Mouse (Mus musculus): ENCODE results near the gene Olfr1389.
"Not testable (repeated sequence)": the region's sequence is repeated elsewhere in the genome, so short reads cannot be mapped to it uniquely, and the experiment has no call there.

Gene Olfr1389

GRCm38 (mm10) chr11:49422767-49423166 lies at the start of gene Olfr1389:
Olfr1389 (plus strand) TSS chr11:49423067.
- DNase-seq (ENCODE audit: inconsistent age in 2 of 2, low spot score in 1 of 2), result no peak

- no peak for DNase-seq (ENCODE audit: inconsistent age in 2 of 2, low spot score in 1 of 2)
Observed at GRCm38 (mm10) chr11:49383133-49383532, 39.7 kb upstream of the Olfr1389 start.

- not testable (repeated sequence) for DNase-seq (ENCODE audit: inconsistent age in 2 of 2, low spot score in 1 of 2)
Observed at GRCm38 (mm10) chr11:49386118-49386517, 36.7 kb upstream of the Olfr1389 start.

GRCm38 (mm10) chr11:49392707-49393106 lies 30.2 kb upstream of the Olfr1389 start:
- not testable (repeated sequence) for DNase-seq (ENCODE audit: inconsistent age in 2 of 2, low spot score in 1 of 2)

GRCm38 (mm10) chr11:49406784-49407183 lies 16.1 kb upstream of the Olfr1389 start:
- DNase-seq (ENCODE audit: inconsistent age in 2 of 2, low spot score in 1 of 2), result no peak

- peak in 1 of 2 experiments; percentile 69 for DNase-seq (ENCODE audit: inconsistent age in 2 of 2, low spot score in 1 of 2)
Observed at GRCm38 (mm10) chr11:49410540-49410939, 12.3 kb upstream of the Olfr1389 start.

GRCm38 (mm10) chr11:49425257-49425927 lies 2.5 kb downstream of the Olfr1389 start:
- no peak for DNase-seq (ENCODE audit: inconsistent age in 2 of 2, low spot score in 1 of 2)

GRCm38 (mm10) chr11:49429641-49430040 lies 6.8 kb downstream of the Olfr1389 start:
- no peak for DNase-seq (ENCODE audit: inconsistent age in 2 of 2, low spot score in 1 of 2)

- peak; percentile 7 to 62 for DNase-seq (ENCODE audit: inconsistent age in 2 of 2, low spot score in 1 of 2)
Observed at GRCm38 (mm10) chr11:49436411-49436810, 13.5 kb downstream of the Olfr1389 start, which contains the start of gene Olfr1388. Olfr1388 (plus strand) TSS chr11:49436624.

- no peak for DNase-seq (ENCODE audit: inconsistent age in 2 of 2, low spot score in 1 of 2)
Observed at GRCm38 (mm10) chr11:49455043-49455442, 32.2 kb downstream of the Olfr1389 start, which contains the start of gene Olfr1387. Olfr1387 (plus strand) TSS chr11:49455343.

- DNase-seq (ENCODE audit: inconsistent age in 2 of 2, low spot score in 1 of 2), result not testable (repeated sequence)
Observed at GRCm38 (mm10) chr11:49464746-49465145, 41.9 kb downstream of the Olfr1389 start, which contains the start of gene Olfr1386. Olfr1386 (plus strand) TSS chr11:49465046.
